Mouse (Mus musculus): ENCODE results near the gene Gm12216. TPM values are rescaled to one million over a fixed set of nuclear protein-coding genes. Genes with fewer than 3 reads are reported as not detected.
A peak's percentile ranks its signal among the peaks of the same experiment; 100 is the strongest.

The Gm12216 gene
- total and polyA plus RNA-seq, 3 experiments = 2.6 to 4.4 (median 2.6) TPM

DNA sequence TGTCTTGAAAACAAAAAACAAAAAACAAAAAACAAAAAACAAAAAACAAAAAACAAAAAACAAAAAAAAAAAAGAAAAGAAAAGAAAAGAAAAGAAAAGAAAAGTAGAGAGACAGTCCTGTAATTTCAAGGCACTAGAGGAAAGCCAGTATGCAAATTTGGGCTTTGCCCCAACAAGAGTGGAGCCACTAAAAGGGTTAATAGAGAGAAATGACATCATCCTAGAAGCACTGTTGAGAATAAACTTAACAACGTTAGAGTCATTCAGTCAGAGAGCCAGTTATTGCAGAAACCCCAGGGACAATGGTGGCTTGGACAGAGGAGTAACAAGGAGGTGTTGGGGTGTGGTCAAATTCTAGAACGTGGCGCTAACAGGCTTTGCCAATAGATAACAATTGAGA lies 44.2 kb downstream of the Gm12216 start:
- TF ChIP-seq CTCF (IDR thresholded peaks at IDR 0.05) (no peak), POLR2A (IDR thresholded peaks at IDR 0.05; ENCODE audit: insufficient read depth, low read depth, low read length) (no peak), EP300 (IDR thresholded peaks at IDR 0.05; ENCODE audit: insufficient read depth, low read depth, low read length) (no peak)
- Histone ChIP-seq H3K79me2 (replicated peaks; ENCODE audit: control insufficient read depth, insufficient read depth, low read length) (no peaks in the 10 kb centered on the region), H3K27me3 (ENCODE audit: control insufficient read depth, insufficient read depth, low read length) (no peaks in the 10 kb centered on the region), H3K4me1 (ENCODE audit: control insufficient read depth, insufficient read depth, low read length) (peaks cover 22% of the 10 kb centered on the region), H3K36me3 (ENCODE audit: control insufficient read depth, insufficient read depth, low read length) (peaks cover 2% of the 10 kb centered on the region; the same call in 1 of the 2 replicates), H3K9ac (ENCODE audit: low read depth, low read length) (no peak overlapping the region), H3K27ac (no peak overlapping the region), H3K4me3 (no peak overlapping the region)
- WGBS = 36% methylated on average over 3 of the region's 3 CpGs
- DNase-seq = no peak
- intact Hi-C loops (cut with DNase I) = no loop called here

DNA sequence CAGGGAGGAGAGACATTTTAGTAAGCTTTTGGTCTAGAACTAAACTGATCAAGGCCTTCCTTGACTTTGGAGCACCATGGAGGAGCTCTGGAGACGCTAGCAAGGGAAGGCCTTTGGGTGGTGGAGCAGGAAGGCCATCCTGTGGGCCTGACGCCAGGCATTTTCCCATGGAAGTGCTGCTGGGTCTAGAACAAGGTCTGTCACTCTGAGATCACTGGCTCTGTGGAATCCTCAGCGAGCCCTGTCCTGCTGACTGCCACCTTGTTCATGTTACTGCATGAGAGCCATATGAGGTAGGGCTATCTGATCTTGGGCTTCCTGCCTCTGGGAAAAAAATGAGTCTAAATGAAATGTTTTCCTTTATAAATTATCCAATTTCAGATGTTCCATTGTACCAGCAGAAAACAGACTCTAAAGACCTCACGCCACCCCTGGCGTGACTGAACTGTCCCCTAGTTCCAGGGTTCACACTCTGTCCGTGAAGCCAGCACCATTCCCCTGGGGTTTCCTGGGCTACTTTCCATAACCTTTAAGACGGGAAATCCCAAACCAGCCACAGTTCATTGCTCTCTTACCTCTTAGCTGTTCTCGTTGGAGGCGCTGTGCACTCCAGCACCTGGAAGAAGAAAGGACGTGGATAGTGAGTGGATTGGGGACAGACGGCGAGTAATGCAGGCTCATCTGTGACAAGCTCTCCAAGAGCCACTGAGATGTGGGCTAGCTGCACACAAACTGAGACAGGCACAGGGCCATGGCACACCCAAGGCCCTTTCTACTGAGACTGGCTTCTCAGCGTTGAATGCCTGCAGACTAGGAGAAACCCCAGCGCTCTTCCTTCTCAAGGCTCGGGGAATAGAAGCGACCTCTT lies 45.8 kb downstream of the Gm12216 start:
- peak overlapping the region; percentile 66 for H3K27ac ChIP-seq
- 46% methylated on average over 16 of the region's 16 CpGs for WGBS
- TF ChIP-seq CTCF (IDR thresholded peaks at IDR 0.05) (peak; percentile 34), POLR2A (IDR thresholded peaks at IDR 0.05; ENCODE audit: insufficient read depth, low read depth, low read length) (peak; percentile 32; the same call in 1 of the 2 replicates), EP300 (IDR thresholded peaks at IDR 0.05; ENCODE audit: insufficient read depth, low read depth, low read length) (peak; percentile 74; the same call in 1 of the 2 replicates)

DNA sequence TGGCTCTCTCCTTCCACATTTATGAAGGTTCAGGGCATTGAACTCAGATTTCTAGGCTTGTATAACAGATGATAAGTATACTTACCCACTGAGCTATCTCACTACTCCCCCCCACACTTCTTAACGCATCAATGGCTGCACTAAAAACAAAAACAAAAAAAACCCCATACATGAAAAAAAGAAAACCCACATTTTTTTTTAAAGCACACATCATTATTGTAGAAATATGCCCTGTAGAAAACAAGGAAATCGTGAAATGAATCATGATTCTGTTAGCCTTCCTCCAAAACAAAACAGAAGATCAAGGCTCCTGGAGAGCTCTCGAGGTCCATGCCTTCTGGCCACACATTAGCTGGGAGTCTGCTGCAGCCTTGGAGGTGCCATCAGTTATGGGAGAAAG lies 47.7 kb downstream of the Gm12216 start:
- no peak for DNase-seq
- Histone ChIP-seq H3K4me3 (no peak overlapping the region), H3K27ac (no peak overlapping the region; the same call in 1 of the 2 replicates), H3K36me3 (ENCODE audit: control insufficient read depth, insufficient read depth, low read length) (peaks cover 2% of the 10 kb centered on the region; the same call in 1 of the 2 replicates), H3K9ac (ENCODE audit: low read depth, low read length) (no peak overlapping the region), H3K79me2 (replicated peaks; ENCODE audit: control insufficient read depth, insufficient read depth, low read length) (no peaks in the 10 kb centered on the region), H3K4me1 (ENCODE audit: control insufficient read depth, insufficient read depth, low read length) (peaks cover 15% of the 10 kb centered on the region), H3K27me3 (ENCODE audit: control insufficient read depth, insufficient read depth, low read length) (no peaks in the 10 kb centered on the region)
- WGBS = 82% methylated on average over 3 of the region's 3 CpGs
- intact Hi-C loops (cut with DNase I) = no loop called here
- TF ChIP-seq CTCF (IDR thresholded peaks at IDR 0.05) (no peak), EP300 (IDR thresholded peaks at IDR 0.05; ENCODE audit: insufficient read depth, low read depth, low read length) (no peak), POLR2A (IDR thresholded peaks at IDR 0.05; ENCODE audit: insufficient read depth, low read depth, low read length) (no peak)

More for the DNA sequence above, 45.8 kb downstream of the Gm12216 start:
- H3K9ac ChIP-seq (ENCODE audit: low read depth, low read length) = no peak overlapping the region
- no peaks in the 10 kb centered on the region for H3K79me2 ChIP-seq (replicated peaks; ENCODE audit: control insufficient read depth, insufficient read depth, low read length)
- H3K4me1 ChIP-seq (ENCODE audit: control insufficient read depth, insufficient read depth, low read length) = peaks cover 17% of the 10 kb centered on the region
- H3K27me3 ChIP-seq (ENCODE audit: control insufficient read depth, insufficient read depth, low read length) = no peaks in the 10 kb centered on the region
- intact Hi-C loops (cut with DNase I) = loop anchor here (2.0 kb wide), 3 partner anchors 16 to 50 kb away; no protein-coding TSS in a partner anchor
- H3K36me3 ChIP-seq (ENCODE audit: control insufficient read depth, insufficient read depth, low read length) = peaks cover 2% of the 10 kb centered on the region; the same call in 1 of the 2 replicates
- DNase-seq = peak; percentile 68 to 79
- H3K4me3 ChIP-seq = no peak overlapping the region

DNA sequence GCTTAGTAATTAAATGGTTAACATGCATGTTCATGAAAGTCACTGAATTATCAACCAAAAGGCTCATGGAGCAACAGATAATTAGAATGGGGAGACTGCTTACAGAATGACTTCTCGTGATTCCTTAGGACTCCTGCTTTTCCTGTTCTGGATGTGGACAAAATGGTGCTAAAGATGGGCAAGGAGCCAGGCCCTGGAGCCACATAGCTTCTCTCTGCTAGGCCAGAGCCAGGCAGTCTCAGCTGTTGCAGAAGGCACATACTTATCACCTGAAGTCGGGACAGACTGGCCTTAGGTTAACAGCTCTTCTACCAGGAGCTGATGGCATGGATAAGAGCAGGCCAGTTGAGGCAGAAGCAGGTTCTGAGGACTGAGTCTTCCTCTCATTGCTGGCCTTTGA lies 48.3 kb downstream of the Gm12216 start:
- Histone ChIP-seq H3K27ac (no peak overlapping the region), H3K4me3 (no peak overlapping the region), H3K4me1 (ENCODE audit: control insufficient read depth, insufficient read depth, low read length) (peaks cover 18% of the 10 kb centered on the region), H3K36me3 (ENCODE audit: control insufficient read depth, insufficient read depth, low read length) (peaks cover 2% of the 10 kb centered on the region; the same call in 1 of the 2 replicates), H3K9ac (ENCODE audit: low read depth, low read length) (no peak overlapping the region), H3K27me3 (ENCODE audit: control insufficient read depth, insufficient read depth, low read length) (no peaks in the 10 kb centered on the region), H3K79me2 (replicated peaks; ENCODE audit: control insufficient read depth, insufficient read depth, low read length) (no peaks in the 10 kb centered on the region)
- intact Hi-C loops (cut with DNase I) = no loop called here
- DNase-seq = no peak
- 39% methylated on average over 2 of the region's 2 CpGs for WGBS
- TF ChIP-seq EP300 (IDR thresholded peaks at IDR 0.05; ENCODE audit: insufficient read depth, low read depth, low read length) = no peak
- no peak for TF ChIP-seq POLR2A (IDR thresholded peaks at IDR 0.05; ENCODE audit: insufficient read depth, low read depth, low read length)
- TF ChIP-seq CTCF (IDR thresholded peaks at IDR 0.05) = no peak

DNA sequence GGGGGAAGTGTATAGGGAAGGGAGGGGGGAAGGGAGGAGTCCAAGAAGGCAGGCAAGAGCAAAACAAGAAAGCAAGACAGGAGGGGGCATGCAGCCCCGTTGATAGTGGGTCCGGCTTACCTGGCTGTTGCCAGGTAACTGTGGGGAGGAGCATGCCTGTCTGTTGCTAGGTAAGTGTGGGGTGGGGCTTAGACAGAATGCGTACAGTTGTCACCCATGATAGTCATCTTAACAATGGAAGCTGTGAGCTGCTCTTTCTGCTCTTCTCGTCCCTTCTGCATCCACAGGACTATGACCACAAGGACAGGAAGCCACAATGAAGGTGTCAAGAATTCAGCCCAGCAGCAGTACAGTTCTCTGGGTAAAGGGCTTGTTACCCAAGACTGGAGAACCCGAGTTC lies 48.9 kb downstream of the Gm12216 start:
- Histone ChIP-seq H3K36me3 (ENCODE audit: control insufficient read depth, insufficient read depth, low read length) (peaks cover 2% of the 10 kb centered on the region; the same call in 1 of the 2 replicates), H3K4me3 (no peak overlapping the region), H3K79me2 (replicated peaks; ENCODE audit: control insufficient read depth, insufficient read depth, low read length) (no peaks in the 10 kb centered on the region), H3K27me3 (ENCODE audit: control insufficient read depth, insufficient read depth, low read length) (no peaks in the 10 kb centered on the region), H3K27ac (no peak overlapping the region), H3K9ac (ENCODE audit: low read depth, low read length) (no peak overlapping the region), H3K4me1 (ENCODE audit: control insufficient read depth, insufficient read depth, low read length) (peaks cover 21% of the 10 kb centered on the region)
- WGBS = 75% methylated on average over 5 of the region's 5 CpGs
- TF ChIP-seq CTCF (IDR thresholded peaks at IDR 0.05) = no peak
- TF ChIP-seq POLR2A (IDR thresholded peaks at IDR 0.05; ENCODE audit: insufficient read depth, low read depth, low read length) = no peak
- TF ChIP-seq EP300 (IDR thresholded peaks at IDR 0.05; ENCODE audit: insufficient read depth, low read depth, low read length) = no peak
- no peak for DNase-seq
- intact Hi-C loops (cut with DNase I) = no loop called here

DNA sequence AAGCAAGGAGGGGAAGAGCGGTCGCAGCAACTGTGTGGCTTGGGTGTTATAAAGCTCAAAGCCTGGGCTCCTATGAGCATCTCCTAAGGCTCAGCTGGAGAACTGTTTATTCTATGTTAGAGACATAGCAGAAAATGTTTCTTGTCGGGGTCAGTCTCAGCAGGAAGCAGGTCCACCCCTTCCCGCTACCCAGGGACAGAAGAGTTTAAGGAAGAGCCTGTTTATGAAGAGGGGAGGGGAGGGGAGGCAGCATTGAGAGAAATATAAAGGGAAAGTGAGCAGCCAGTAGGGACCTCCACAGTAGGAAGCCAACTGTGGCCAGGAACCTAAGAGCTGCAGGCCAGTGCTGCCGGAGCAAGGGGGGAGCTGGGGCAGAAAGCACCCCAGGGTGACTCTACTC lies 49.7 kb downstream of the Gm12216 start:
- Histone ChIP-seq H3K4me3 (no peak overlapping the region), H3K36me3 (ENCODE audit: control insufficient read depth, insufficient read depth, low read length) (peaks cover 2% of the 10 kb centered on the region; the same call in 1 of the 2 replicates), H3K27ac (peak overlapping the region; percentile 52), H3K9ac (ENCODE audit: low read depth, low read length) (no peak overlapping the region), H3K79me2 (replicated peaks; ENCODE audit: control insufficient read depth, insufficient read depth, low read length) (no peaks in the 10 kb centered on the region), H3K4me1 (ENCODE audit: control insufficient read depth, insufficient read depth, low read length) (peaks cover 21% of the 10 kb centered on the region), H3K27me3 (ENCODE audit: control insufficient read depth, insufficient read depth, low read length) (no peaks in the 10 kb centered on the region)
- DNase-seq = no peak
- TF ChIP-seq CTCF (IDR thresholded peaks at IDR 0.05) (no peak), EP300 (IDR thresholded peaks at IDR 0.05; ENCODE audit: insufficient read depth, low read depth, low read length) (no peak), POLR2A (IDR thresholded peaks at IDR 0.05; ENCODE audit: insufficient read depth, low read depth, low read length) (no peak)
- 40% methylated on average over 5 of the region's 5 CpGs for WGBS
- intact Hi-C loops (cut with DNase I) = no loop called here
